Mouse (Mus musculus): ENCODE data around the gene Tln1. TPM values are rescaled to one million over a fixed set of nuclear protein-coding genes. Genes with fewer than 3 reads are reported as not detected.

The Tln1 gene
- total RNA-seq, 2 experiments from 2014 or later: 52.3 to 62.4 TPM

DNA sequence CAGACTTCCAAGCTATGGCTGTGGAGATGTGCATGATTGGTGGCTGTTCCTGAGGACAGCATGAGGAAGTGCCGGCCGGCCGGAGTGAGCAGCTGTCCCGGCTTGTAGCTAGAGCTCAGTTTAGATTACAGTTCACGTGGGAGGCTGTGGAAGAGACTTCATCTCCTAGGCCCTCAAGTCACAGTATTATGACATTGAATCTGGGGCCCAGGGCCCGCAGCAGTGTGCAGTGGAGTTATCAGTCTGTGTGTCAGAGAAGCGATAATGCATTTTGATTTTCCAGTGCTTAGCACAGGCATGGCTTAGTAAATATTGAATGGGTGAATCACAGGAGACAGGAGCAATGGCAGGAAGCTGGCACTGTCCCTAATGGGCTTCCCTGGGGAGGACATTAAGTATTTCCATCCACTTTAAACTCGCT is 32.4 kb downstream of the Tln1 start:
- H3K4me3 ChIP-seq: no peak overlapping the region
- no peak for TF ChIP-seq CTCF (IDR thresholded peaks at IDR 0.05)
- intact Hi-C loops (cut with DNase I): no loop called here
- peak; percentile 64 for DNase-seq
- peak overlapping the region; percentile 85 for H3K27ac ChIP-seq

DNA sequence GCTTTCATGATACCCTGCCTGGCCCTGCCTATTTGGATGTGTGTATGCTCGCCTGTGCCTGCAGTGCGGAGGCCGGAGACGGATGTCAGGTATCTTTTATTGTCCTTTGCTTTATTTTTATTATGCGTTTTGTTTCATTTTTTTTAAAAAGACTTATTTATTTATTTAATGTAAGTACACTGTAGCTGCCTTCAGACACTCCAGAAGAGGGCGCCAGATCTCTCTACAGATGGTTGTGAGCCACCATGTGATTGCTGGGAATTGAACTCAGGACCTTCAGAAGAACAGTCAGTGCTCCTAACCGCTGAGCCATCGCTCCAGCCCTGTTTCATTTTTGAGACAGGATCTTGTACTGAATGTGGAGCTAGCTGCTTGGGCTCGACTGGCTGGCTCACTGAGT is 34.0 kb downstream of the Tln1 start:
- intact Hi-C loops (cut with DNase I): no loop called here
- H3K27ac ChIP-seq: no peak overlapping the region
- DNase-seq: no peak

DNA sequence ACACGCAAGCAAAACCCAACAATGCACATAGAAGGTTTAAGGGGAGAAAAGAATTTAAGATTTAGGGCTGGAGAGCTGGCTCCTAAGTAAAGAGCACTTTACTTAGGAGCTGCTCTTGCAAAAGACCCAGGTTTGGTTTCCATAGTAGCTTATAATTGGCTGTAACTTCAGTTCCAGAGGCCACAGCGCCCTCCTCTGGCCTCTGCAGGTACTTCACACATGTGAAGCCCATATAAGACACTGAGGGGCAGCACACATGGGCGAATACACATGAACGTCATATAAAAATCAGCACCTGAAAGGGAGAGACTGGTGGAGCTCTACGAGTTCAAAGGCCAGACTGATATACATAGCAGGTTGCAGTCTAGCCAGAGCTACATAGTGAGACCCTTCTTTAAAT is 34.6 kb downstream of the Tln1 start:
- TF ChIP-seq CTCF (IDR thresholded peaks at IDR 0.05): peak; percentile 54
- Histone ChIP-seq H3K27ac (no peak overlapping the region), H3K4me3 (no peak overlapping the region)
- intact Hi-C loops (cut with DNase I): no loop called here
- no peak for DNase-seq

More for the DNA sequence above, 34.0 kb downstream of the Tln1 start:
- no peak overlapping the region for H3K4me3 ChIP-seq
- peak; percentile 39 for TF ChIP-seq CTCF (IDR thresholded peaks at IDR 0.05)

DNA sequence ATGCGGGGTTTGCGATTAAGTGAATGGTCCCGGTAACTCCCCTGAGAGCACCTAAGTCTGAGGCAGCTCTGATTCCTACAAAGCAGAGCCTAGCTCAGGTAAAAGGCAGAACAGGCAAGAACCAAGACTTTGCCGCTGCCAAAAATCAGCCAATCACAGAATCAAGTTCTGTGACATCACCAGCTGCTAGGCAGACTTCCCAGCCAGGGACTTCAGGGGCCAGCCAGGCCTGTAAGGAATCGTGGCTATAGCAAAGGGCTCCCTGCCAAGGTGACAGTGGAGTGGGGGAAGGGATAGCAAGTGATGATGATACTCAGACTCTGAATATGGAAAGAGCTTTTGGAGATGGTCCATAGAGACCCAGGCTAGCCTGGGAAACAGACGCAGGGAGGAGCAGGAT is 42.5 kb downstream of the Tln1 start:
- Histone ChIP-seq H3K27ac (peak overlapping the region; percentile 86), H3K4me3 (peak overlapping the region; percentile 85)
- TF ChIP-seq CTCF (IDR thresholded peaks at IDR 0.05): no peak
- DNase-seq: peak; percentile 92
- intact Hi-C loops (cut with DNase I): no loop called here

DNA sequence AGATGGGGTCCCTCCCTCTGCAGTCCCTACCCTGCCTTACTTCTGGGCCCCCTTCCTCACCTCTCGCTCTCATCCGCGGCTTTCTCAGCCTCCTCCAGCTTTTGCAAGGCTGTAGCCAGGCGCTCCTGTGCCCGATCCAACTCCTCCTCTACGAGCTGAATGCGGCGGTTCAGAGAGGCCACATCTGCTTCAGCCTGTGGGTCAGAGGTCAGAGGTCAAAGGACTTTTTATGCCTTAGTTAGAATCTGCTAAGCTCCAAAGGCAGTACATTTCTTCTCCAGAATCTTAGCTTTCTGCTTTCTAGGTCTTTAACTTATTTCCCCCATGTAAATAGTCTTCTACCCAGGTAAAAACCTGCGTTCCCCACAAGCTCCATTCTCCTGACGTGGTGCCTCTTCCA is 42.9 kb downstream of the Tln1 start:
- Histone ChIP-seq H3K27ac (peak overlapping the region; percentile 86), H3K4me3 (peak overlapping the region; percentile 85)
- TF ChIP-seq CTCF (IDR thresholded peaks at IDR 0.05): no peak

DNA sequence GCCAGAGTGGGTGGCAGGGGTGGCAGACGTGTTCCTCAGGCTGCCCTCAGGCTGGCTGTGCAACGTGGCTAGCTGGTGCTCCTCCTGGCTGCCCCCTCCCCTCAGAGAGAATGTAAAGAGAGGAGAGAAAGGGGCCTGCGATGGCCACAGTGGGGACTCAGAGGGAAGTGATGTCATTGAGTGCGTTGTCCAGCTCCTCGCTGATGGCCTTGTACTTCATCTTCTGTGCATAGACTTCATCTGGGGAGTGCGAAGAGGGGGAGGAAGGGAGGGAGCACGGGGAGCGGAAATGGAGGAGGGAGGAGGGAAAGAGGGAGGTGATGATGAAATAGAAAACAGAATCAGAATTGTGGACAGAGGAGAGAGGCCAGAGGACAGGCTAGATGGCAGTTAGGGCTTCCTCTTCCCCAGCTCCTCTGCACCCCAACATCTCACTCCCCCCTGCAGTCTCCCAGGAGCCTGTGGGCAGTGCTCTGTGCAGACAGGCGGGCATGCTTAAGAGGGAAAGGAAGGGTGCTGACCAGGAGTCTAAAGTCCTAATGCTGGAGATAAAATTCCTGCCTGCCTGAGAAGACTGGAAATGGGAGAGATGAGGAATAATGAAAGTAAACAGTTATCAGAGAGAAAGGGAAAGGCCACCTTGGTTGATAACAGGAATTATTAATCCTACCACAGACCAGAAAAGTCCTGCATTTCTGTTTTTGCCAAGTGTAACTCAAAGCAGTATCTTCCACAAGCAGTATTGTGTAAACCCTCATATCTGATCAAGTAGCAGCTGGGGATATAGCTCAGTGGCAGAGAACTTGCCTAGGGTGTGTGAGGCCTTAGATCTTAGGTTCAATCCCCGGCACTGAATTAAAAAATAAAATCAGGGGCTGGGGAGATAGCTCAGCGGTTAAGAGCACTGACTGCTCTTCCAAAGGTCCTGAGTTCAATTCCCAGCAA is 46.5 kb downstream of the Tln1 start:
- intact Hi-C loops (cut with DNase I): no loop called here
- Histone ChIP-seq H3K27ac (peak overlapping the region; percentile 28; the same call in 1 of the 2 replicates), H3K4me3 (no peak overlapping the region)
- DNase-seq: peak; percentile 21
- no peak for TF ChIP-seq CTCF (IDR thresholded peaks at IDR 0.05)

More for the DNA sequence above, 42.9 kb downstream of the Tln1 start:
- DNase-seq: peak; percentile 36
- intact Hi-C loops (cut with DNase I): no loop called here

DNA sequence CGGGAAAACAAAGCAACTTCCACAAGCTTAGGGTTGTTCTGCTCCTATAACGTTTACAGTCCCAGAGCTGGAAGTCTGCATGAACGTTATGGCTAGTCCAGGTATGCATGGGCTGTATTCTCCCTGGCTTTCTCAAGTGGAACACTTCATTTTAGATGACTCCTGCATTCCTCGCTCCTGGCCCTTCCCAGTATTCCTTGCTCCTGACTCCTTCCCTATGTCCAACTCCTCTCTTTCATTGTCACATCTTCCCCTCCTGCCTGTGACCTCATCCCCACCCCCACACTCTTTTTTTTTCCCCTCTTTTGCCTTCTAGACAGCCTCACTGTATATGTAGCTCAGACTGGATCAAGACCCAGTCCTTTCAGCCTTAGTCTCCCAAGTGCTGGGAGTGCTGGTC is 48.7 kb downstream of the Tln1 start:
- no peak for TF ChIP-seq CTCF (IDR thresholded peaks at IDR 0.05)
- intact Hi-C loops (cut with DNase I): no loop called here
- Histone ChIP-seq H3K27ac (peak overlapping the region; percentile 38), H3K4me3 (no peak overlapping the region)
- DNase-seq: peak; percentile 12

DNA sequence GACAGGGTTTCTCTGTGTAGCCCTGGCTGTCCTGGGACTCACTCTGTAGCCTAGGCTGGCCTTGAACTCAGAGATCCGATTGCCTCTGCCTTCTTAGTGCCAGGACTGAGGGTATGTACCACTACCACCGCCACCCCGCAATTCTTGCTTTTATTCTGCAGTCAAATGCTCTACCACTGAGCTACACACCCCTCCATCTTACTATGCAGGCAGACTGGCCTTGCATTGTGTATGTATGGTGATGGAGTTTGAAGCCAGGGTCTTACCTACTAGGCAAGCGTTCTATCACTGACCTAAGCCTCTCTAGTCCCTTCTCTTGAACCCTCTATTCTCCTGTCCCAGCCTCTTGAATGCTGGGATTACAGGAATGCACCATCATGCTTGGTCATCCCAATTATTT is 49.2 kb downstream of the Tln1 start:
- Histone ChIP-seq H3K27ac (peak overlapping the region; percentile 7; the same call in 1 of the 2 replicates), H3K4me3 (no peak overlapping the region)
- peak; percentile 28 for DNase-seq
- intact Hi-C loops (cut with DNase I): no loop called here
- no peak for TF ChIP-seq CTCF (IDR thresholded peaks at IDR 0.05)

DNA sequence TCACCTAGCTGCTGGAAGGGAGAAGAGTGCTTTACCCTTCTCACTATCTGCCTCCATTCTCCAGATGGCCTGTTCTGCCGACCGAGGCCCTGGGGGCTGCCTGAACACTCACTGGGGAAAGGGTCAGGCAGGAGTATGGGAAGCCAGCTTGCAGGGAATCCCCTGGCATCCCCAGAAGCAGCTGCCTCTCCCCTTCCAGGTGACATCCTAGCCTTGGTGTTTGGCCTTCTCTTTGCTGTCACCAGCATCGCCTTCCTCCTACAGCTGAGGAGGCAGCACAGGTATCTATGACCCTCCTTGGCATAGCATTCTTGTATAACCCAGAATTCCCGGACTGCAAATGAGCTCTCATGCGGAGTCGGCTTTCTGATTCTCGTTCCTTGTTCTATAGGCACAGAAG is 49.8 kb downstream of the Tln1 start:
- no peak overlapping the region for H3K4me3 ChIP-seq
- no peak for DNase-seq
- H3K27ac ChIP-seq: peak overlapping the region; percentile 7; the same call in 1 of the 2 replicates
- intact Hi-C loops (cut with DNase I): no loop called here
- TF ChIP-seq CTCF (IDR thresholded peaks at IDR 0.05): no peak

DNA sequence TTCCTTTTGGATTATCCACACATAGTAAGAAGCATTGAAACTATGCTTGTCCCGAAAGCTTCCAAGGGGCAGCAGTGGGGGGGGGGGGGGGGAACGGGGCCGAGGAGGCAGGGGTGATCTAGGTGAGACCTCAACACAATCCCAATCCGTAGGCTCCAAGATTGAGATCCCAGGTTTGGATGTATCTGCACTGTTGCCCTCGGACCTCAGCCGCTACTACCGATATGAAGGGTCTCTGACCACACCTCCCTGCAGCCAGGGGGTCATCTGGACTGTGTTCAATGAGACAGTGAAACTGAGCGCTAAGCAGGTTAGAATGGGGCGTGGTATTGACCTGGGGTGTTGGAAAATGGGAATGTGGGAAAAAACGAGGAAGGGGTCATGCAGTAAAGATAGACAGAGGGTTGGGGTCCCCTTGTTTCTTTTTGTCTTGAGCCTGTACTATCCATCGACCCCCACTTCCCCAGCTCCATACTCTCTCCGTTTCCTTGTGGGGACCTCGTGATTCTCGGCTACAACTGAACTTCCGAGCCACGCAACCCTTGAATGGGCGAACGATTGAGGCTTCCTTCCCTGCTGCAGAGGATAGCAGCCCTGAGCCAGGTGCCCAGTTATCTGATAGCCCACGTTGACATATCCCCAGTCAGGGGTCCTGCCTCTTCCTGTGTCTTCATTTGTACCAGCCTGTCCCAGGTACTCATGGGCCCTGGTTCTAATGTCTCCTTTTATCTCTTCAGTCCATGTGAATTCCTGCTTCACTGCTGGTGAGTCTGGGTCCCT is 50.6 kb downstream of the Tln1 start:
- H3K4me3 ChIP-seq: no peak overlapping the region
- intact Hi-C loops (cut with DNase I): no loop called here

DNA sequence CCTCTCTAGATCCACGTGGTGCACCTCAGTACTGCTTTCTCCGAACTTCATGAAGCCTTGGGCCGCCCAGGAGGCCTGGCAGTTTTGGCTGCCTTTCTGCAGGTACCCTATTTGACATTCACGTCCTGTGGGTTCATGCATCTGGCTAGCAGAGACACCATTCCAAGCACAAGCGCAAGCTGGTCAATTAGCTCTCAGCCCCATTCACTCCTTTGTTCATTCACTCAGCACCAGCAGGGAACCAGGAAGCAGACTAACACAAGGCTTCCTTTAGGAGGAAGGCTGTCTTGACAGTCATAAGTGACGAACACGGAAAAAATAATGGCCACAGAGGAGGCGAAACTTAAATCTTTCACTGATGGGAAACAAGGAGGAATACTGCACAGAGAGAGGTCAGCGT is 53.4 kb downstream of the Tln1 start:
- no peak for TF ChIP-seq CTCF (IDR thresholded peaks at IDR 0.05)
- Histone ChIP-seq H3K27ac (no peak overlapping the region), H3K4me3 (peak overlapping the region; percentile 61)
- intact Hi-C loops (cut with DNase I): no loop called here
- DNase-seq: no peak

More for the DNA sequence above, 50.6 kb downstream of the Tln1 start:
- no peak for TF ChIP-seq CTCF (IDR thresholded peaks at IDR 0.05)
- no peak overlapping the region for H3K27ac ChIP-seq
- peak; percentile 18 for DNase-seq

DNA sequence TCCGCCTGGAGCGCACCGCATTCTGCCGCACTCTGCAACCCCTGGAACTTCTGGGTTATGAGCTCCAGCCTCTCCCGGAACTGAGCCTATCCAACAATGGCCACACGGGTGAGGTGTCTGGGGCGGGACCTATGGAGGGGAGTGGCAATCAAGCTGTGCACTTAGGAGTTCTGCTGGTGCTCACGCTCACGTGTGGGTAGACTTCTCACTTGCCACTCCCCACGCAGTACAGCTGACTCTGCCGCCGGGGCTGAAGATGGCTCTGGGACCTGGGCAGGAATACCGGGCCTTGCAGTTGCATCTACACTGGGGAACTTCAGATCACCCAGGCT is 53.9 kb downstream of the Tln1 start:
- peak overlapping the region; percentile 61 for H3K4me3 ChIP-seq
- peak; percentile 47 for DNase-seq
- intact Hi-C loops (cut with DNase I): no loop called here
- H3K27ac ChIP-seq: no peak overlapping the region
- no peak for TF ChIP-seq CTCF (IDR thresholded peaks at IDR 0.05)

Data from gastrocnemius, adult 2 months (tissue).